Mouse (Mus musculus) lung, adult 2 months (tissue): ENCODE data around the gene Plscr3.

Experiments used
- CTCF ChIP-seq: fragments of 200-500 bp; IDR thresholded peaks from 2 replicates; pipeline ENCODE4 v1.5.1; 2011; ENCODE audit warnings: mild to moderate bottlenecking, low read length, control low read depth; ENCODE audit not compliant: insufficient read depth
- POLR2A ChIP-seq: fragments of 200-500 bp; IDR thresholded peaks from 2 replicates; pipeline ENCODE4 v1.6.1; 2011; ENCODE audit warnings: low read depth, mild to moderate bottlenecking, control low read depth, low read length, borderline replicate concordance; ENCODE audit errors: extremely low read depth

- peak; percentile 86 for TF ChIP-seq CTCF
- no peak for TF ChIP-seq POLR2A
Measured at GRCm38 (mm10) chr11:69880506-69880852, 34.3 kb downstream of the Plscr3 start.
